Mouse (Mus musculus) c-Kit-positive CD71-positive TER-119-positive erythroid progenitor cells, embryonic 14.5 days (primary cell): ENCODE measurements around the gene Zdhhc4.

Experiments used
- DNase-seq: peaks from one replicate; pipeline ENCODE4 v3.0.0-alpha.2; 2013; ENCODE audit warnings: low spot score

The Zdhhc4 gene

GRCm38 (mm10) chr5:143317288-143317610 is 11.8 kb downstream of the Zdhhc4 start:
- no peak for DNase-seq

GRCm38 (mm10) chr5:143316605-143317287 is 12.3 kb downstream of the Zdhhc4 start:
- no peak for DNase-seq

GRCm38 (mm10) chr5:143315514-143315888 is 13.6 kb downstream of the Zdhhc4 start:
- DNase-seq = no peak

GRCm38 (mm10) chr5:143314730-143315513 is 14.1 kb downstream of the Zdhhc4 start, which contains the start of gene E130309D02Rik:
Gene E130309D02Rik, minus strand, starts transcription at chr5:143315360.
- DNase-seq = peak; percentile 74

- no peak for DNase-seq
Observed at GRCm38 (mm10) chr5:143314183-143314729, 14.8 kb downstream of the Zdhhc4 start.

- peak; percentile 81 for DNase-seq
Observed at GRCm38 (mm10) chr5:143311886-143312285, 17.2 kb downstream of the Zdhhc4 start.

- no peak for DNase-seq
Observed at GRCm38 (mm10) chr5:143309916-143310315, 19.1 kb downstream of the Zdhhc4 start.

- no peak for DNase-seq
Observed at GRCm38 (mm10) chr5:143308825-143309224, 20.2 kb downstream of the Zdhhc4 start.

GRCm38 (mm10) chr5:143304251-143304650 is 24.8 kb downstream of the Zdhhc4 start:
- DNase-seq = no peak

GRCm38 (mm10) chr5:143301296-143301695 is 27.8 kb downstream of the Zdhhc4 start:
- DNase-seq = no peak

- DNase-seq = peak; percentile 34
Observed at GRCm38 (mm10) chr5:143299686-143300085, 29.4 kb downstream of the Zdhhc4 start.

- no peak for DNase-seq
Observed at GRCm38 (mm10) chr5:143298391-143298790, 30.7 kb downstream of the Zdhhc4 start.

- DNase-seq = no peak
Observed at GRCm38 (mm10) chr5:143297986-143298385, 31.1 kb downstream of the Zdhhc4 start.

- DNase-seq = no peak
Observed at GRCm38 (mm10) chr5:143295330-143295729, 33.7 kb downstream of the Zdhhc4 start.

GRCm38 (mm10) chr5:143294862-143295261 is 34.2 kb downstream of the Zdhhc4 start:
- no peak for DNase-seq

- DNase-seq = no peak
Observed at GRCm38 (mm10) chr5:143293404-143293803, 35.7 kb downstream of the Zdhhc4 start, which contains the start of gene Zfp853. Gene Zfp853, minus strand, starts transcription at chr5:143293623.

GRCm38 (mm10) chr5:143292879-143293278 is 36.2 kb downstream of the Zdhhc4 start:
- no peak for DNase-seq

- DNase-seq = no peak
Observed at GRCm38 (mm10) chr5:143289299-143289698, 39.8 kb downstream of the Zdhhc4 start.

- no peak for DNase-seq
Observed at GRCm38 (mm10) chr5:143288378-143288911, 40.6 kb downstream of the Zdhhc4 start.

- no peak for DNase-seq
Observed at GRCm38 (mm10) chr5:143287774-143288328, 41.2 kb downstream of the Zdhhc4 start.

- DNase-seq = no peak
Observed at GRCm38 (mm10) chr5:143284762-143285161, 44.3 kb downstream of the Zdhhc4 start.

- no peak for DNase-seq
Observed at GRCm38 (mm10) chr5:143279247-143279646, 49.8 kb downstream of the Zdhhc4 start.

- DNase-seq = no peak
Observed at GRCm38 (mm10) chr5:143275761-143276160, 53.3 kb downstream of the Zdhhc4 start.
